ENCODE assay signal across 8 mouse cellular contexts in the genomic region with DNA sequence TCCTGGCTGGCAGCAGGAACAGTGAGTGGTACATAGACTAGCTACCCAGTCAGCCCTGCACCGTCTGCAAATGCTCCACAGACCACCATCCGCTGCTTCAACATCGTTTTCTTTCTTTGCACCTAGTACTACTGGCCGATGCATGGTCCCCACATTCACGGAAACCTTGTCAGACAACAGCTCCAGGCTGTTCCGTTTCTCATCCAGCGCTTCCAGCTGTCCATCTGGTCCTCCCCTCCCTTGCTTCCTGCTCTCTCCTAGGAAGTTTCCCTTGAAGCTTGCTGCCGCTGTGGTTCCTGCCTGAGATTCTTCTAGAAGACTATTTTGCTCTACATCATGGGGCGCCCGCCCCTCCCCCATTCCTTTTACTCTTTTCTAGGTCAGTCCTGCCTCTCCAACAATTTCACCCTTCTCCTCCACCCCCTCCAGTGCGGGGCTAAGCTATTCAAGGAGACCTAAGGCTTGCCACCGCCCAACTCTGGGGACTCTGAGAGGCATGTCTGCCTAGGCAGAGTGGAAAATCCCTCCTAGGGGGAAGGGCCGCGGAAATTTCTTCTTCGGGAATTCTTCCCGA. TPM values are rescaled to one million over a fixed set of nuclear protein-coding genes. Genes with fewer than 3 reads are reported as not detected.
DNase-seq lines count a peak whose midpoint lies in the region; ATAC-seq and TF ChIP-seq lines count a peak whose summit lies in the region.

No protein-coding gene starts in this region.

- H3K27ac ChIP-seq in embryonic facial prominence, embryonic 12.5 days = peak overlapping the region; percentile 77
- H3K27ac ChIP-seq in heart, embryonic 12.5 days (ENCODE audit: poor library complexity, severe bottlenecking) = peak overlapping the region; percentile 82
- H3K27ac ChIP-seq in kidney, embryonic 16.5 days (ENCODE audit: low read length) = peak overlapping the region; percentile 75
- H3K27ac ChIP-seq in liver, embryonic 14.5 days = no peak overlapping the region
- H3K27ac ChIP-seq in neural tube, embryonic 15.5 days (replicated peaks) = peak overlapping the region; percentile 73

- H3K27me3 ChIP-seq in E14TG2a.4 (ENCODE audit: insufficient read depth, low read length) = peaks cover 51% of the 10 kb centered on the region
- no peaks in the 10 kb centered on the region for H3K27me3 ChIP-seq in embryonic facial prominence, embryonic 12.5 days
- no peaks in the 10 kb centered on the region for H3K27me3 ChIP-seq in heart, embryonic 12.5 days (replicated peaks)
- no peaks in the 10 kb centered on the region for H3K27me3 ChIP-seq in kidney, embryonic 16.5 days (ENCODE audit: insufficient read depth, low read length)
- peaks cover 6% of the 10 kb centered on the region; the same call in 1 of the 2 replicates for H3K27me3 ChIP-seq in liver, embryonic 14.5 days (ENCODE audit: control insufficient read depth, insufficient read depth, low read length)
- no peaks in the 10 kb centered on the region for H3K27me3 ChIP-seq in neural tube, embryonic 15.5 days (replicated peaks)

- peak; percentile 57 for DNase-seq in adrenal gland, adult 8-10 months
- DNase-seq in liver, embryonic 14.5 days (ENCODE audit: low read depth in 3 of 3, low spot score in 3 of 3) = no peak
- DNase-seq in yolk sac, embryonic 10.5 days (ENCODE audit: low spot score) = no peak

- TF ChIP-seq EP300 in liver, embryonic 14.5 days (IDR thresholded peaks at IDR 0.05; ENCODE audit: low read depth) = no peak

- H3K4me3 ChIP-seq in E14TG2a.4 (replicated peaks; ENCODE audit: low read length) = peak overlapping the region; percentile 63
- peak overlapping the region; percentile 19 for H3K4me3 ChIP-seq in embryonic facial prominence, embryonic 12.5 days
- peak overlapping the region; percentile 35 for H3K4me3 ChIP-seq in heart, embryonic 12.5 days
- H3K4me3 ChIP-seq in kidney, embryonic 16.5 days (ENCODE audit: low read length) = peak overlapping the region; percentile 35
- no peak overlapping the region for H3K4me3 ChIP-seq in liver, embryonic 14.5 days (ENCODE audit: insufficient read depth in 1 of 2, low read depth in 2 of 2, low read length in 2 of 2)
- H3K4me3 ChIP-seq in neural tube, embryonic 15.5 days (replicated peaks) = peak overlapping the region; percentile 23

- no peaks in the 10 kb centered on the region for H3K9me3 ChIP-seq in E14TG2a.4 (ENCODE audit: low read length)
- no peaks in the 10 kb centered on the region for H3K9me3 ChIP-seq in embryonic facial prominence, embryonic 12.5 days
- H3K9me3 ChIP-seq in heart, embryonic 12.5 days (replicated peaks) = no peaks in the 10 kb centered on the region
- H3K9me3 ChIP-seq in kidney, embryonic 16.5 days (ENCODE audit: low read length) = no peaks in the 10 kb centered on the region
- no peaks in the 10 kb centered on the region for H3K9me3 ChIP-seq in liver, embryonic 14.5 days (ENCODE audit: control insufficient read depth, low read length)
- H3K9me3 ChIP-seq in neural tube, embryonic 15.5 days (replicated peaks) = no peaks in the 10 kb centered on the region

- peaks cover 41% of the 10 kb centered on the region for H3K4me1 ChIP-seq in E14TG2a.4 (replicated peaks; ENCODE audit: low read depth, low read length)
- peaks cover 18% of the 10 kb centered on the region for H3K4me1 ChIP-seq in embryonic facial prominence, embryonic 12.5 days
- peaks cover 21% of the 10 kb centered on the region for H3K4me1 ChIP-seq in heart, embryonic 12.5 days (replicated peaks)
- H3K4me1 ChIP-seq in kidney, embryonic 16.5 days (ENCODE audit: insufficient read depth, low read length) = peaks cover 21% of the 10 kb centered on the region
- peaks cover 0 to 6% of the 10 kb centered on the region in 2 experiments; a peak in 2 of 4 replicates for H3K4me1 ChIP-seq in liver, embryonic 14.5 days (replicated peaks; ENCODE audit: control insufficient read depth in 2 of 2, insufficient read depth in 2 of 2, low read length in 1 of 2)
- H3K4me1 ChIP-seq in neural tube, embryonic 15.5 days = peaks cover 19% of the 10 kb centered on the region

- no peaks in the 10 kb centered on the region for H3K36me3 ChIP-seq in E14TG2a.4 (ENCODE audit: insufficient read depth, low read length)
- H3K36me3 ChIP-seq in embryonic facial prominence, embryonic 12.5 days = no peaks in the 10 kb centered on the region
- no peaks in the 10 kb centered on the region for H3K36me3 ChIP-seq in heart, embryonic 12.5 days
- no peaks in the 10 kb centered on the region for H3K36me3 ChIP-seq in kidney, embryonic 16.5 days (ENCODE audit: insufficient read depth, low read length)
- H3K36me3 ChIP-seq in liver, embryonic 14.5 days (replicated peaks; ENCODE audit: control insufficient read depth, insufficient read depth, low read depth) = no peaks in the 10 kb centered on the region
- no peaks in the 10 kb centered on the region for H3K36me3 ChIP-seq in neural tube, embryonic 15.5 days

- peak overlapping the region; percentile 50 for H3K4me2 ChIP-seq in embryonic facial prominence, embryonic 12.5 days (replicated peaks)
- H3K4me2 ChIP-seq in heart, embryonic 12.5 days = peak overlapping the region; percentile 71
- H3K4me2 ChIP-seq in kidney, embryonic 16.5 days (replicated peaks; ENCODE audit: low read depth, low read length) = peak overlapping the region; percentile 70
- H3K4me2 ChIP-seq in liver, embryonic 14.5 days (ENCODE audit: low read depth) = peak overlapping the region; percentile 20
- H3K4me2 ChIP-seq in neural tube, embryonic 15.5 days = peak overlapping the region; percentile 57

- ATAC-seq in embryonic facial prominence, embryonic 12.5 days (ENCODE audit: insufficient number of reproducible peaks, insufficient read depth, low FRiP score, low TSS enrichment) = peak; percentile 57
- ATAC-seq in heart, embryonic 12.5 days (ENCODE audit: insufficient number of reproducible peaks, low FRiP score) = peak; percentile 47; the same call in 1 of the 2 replicates
- ATAC-seq in kidney, embryonic 16.5 days (ENCODE audit: low FRiP score, low TSS enrichment) = peak; percentile 68
- no peak; the same call in 1 of the 2 replicates for ATAC-seq in liver, embryonic 14.5 days (ENCODE audit: insufficient read depth)
- ATAC-seq in neural tube, embryonic 15.5 days (ENCODE audit: low FRiP score) = peak; percentile 72

- 2% methylated on average over 16 of the region's 16 CpGs for WGBS in embryonic facial prominence, embryonic 12.5 days
- under 1% methylated on average over 16 of the region's 16 CpGs for WGBS in heart, embryonic 12.5 days
- WGBS in kidney, embryonic 16.5 days = 2% methylated on average over 16 of the region's 16 CpGs
- 6% methylated on average over 16 of the region's 16 CpGs for WGBS in liver, embryonic 14.5 days (ENCODE audit: insufficient replicate concordance)
- 2% methylated on average over 16 of the region's 16 CpGs for WGBS in neural tube, embryonic 15.5 days

- peak overlapping the region; percentile 42 for H3K9ac ChIP-seq in embryonic facial prominence, embryonic 12.5 days
- H3K9ac ChIP-seq in heart, embryonic 12.5 days = peak overlapping the region; percentile 36
- H3K9ac ChIP-seq in kidney, embryonic 16.5 days (replicated peaks; ENCODE audit: low read length) = peak overlapping the region; percentile 59
- H3K9ac ChIP-seq in liver, embryonic 14.5 days (replicated peaks) = no peak overlapping the region
- peak overlapping the region; percentile 38 for H3K9ac ChIP-seq in neural tube, embryonic 15.5 days (replicated peaks)

- TF ChIP-seq CTCF in E14TG2a.4 (conservative IDR thresholded peaks at IDR 0.05; ENCODE audit: low read length) = no peak
- TF ChIP-seq CTCF in liver, embryonic 14.5 days (IDR thresholded peaks at IDR 0.05; ENCODE audit: low read depth) = no peak

RNA-seq across cellular contexts. Expression of a gene that starts 8.7 kb away (rescaled TPM):
- total RNA-seq in adrenal gland, adult 8-10 months (2022) = 10 to 100 TPM; 27.9 to 91.5 (median 34.7) TPM
- 81.2 and 92.3 TPM in 2 replicates for polyA plus RNA-seq in embryonic facial prominence, embryonic 12.5 days (2016; fragmentation: Nextera tagmentation; extraction: Ambion mirVana)
- polyA plus RNA-seq in heart, embryonic 12.5 days (2016; fragmentation: Nextera tagmentation; extraction: Ambion mirVana) = 23.9 and 25.7 TPM in 2 replicates
- 30.6 and 31.9 TPM in 2 replicates for polyA plus RNA-seq in kidney, embryonic 16.5 days (2015; fragmentation: Nextera tagmentation; extraction: Ambion mirVana)
- 2.5 and 3.3 TPM in 2 replicates for polyA plus RNA-seq in liver, embryonic 14.5 days (2012; rRNA removed)
- 0.20 and 0.39 TPM in 2 replicates for polyA plus RNA-seq in liver, embryonic 14.5 days (2014; fragmentation: Nextera tagmentation; extraction: Ambion mirVana)
- 80.8 and 91.6 TPM in 2 replicates for polyA plus RNA-seq in neural tube, embryonic 15.5 days (2015; fragmentation: Nextera tagmentation; extraction: Ambion mirVana)

RNA-seq across cellular contexts. Expression of a gene that starts 59.7 kb away (rescaled TPM):
- total RNA-seq in adrenal gland, adult 8-10 months (2022) = 10 to 100 TPM; 32.6 to 37.8 (median 35.5) TPM
- polyA plus RNA-seq in embryonic facial prominence, embryonic 12.5 days (2016; fragmentation: Nextera tagmentation; extraction: Ambion mirVana) = 41.8 and 41.9 TPM in 2 replicates
- 33.2 and 33.8 TPM in 2 replicates for polyA plus RNA-seq in heart, embryonic 12.5 days (2016; fragmentation: Nextera tagmentation; extraction: Ambion mirVana)
- 56.3 and 58.0 TPM in 2 replicates for polyA plus RNA-seq in kidney, embryonic 16.5 days (2015; fragmentation: Nextera tagmentation; extraction: Ambion mirVana)
- 6.7 and 10.7 TPM in 2 replicates for polyA plus RNA-seq in liver, embryonic 14.5 days (2012; rRNA removed)
- polyA plus RNA-seq in liver, embryonic 14.5 days (2014; fragmentation: Nextera tagmentation; extraction: Ambion mirVana) = 15.7 and 16.8 TPM in 2 replicates
- polyA plus RNA-seq in neural tube, embryonic 15.5 days (2015; fragmentation: Nextera tagmentation; extraction: Ambion mirVana) = 45.4 and 47.3 TPM in 2 replicates

Comparison
In these comparisons a context has a peak if more than half of its experiments do, and no peak if none do; other contexts are left out.
1. H3K4me3 ChIP-seq: peak in E14TG2a.4 (single experiment), embryonic facial prominence, embryonic 12.5 days (single experiment), heart, embryonic 12.5 days (single experiment), kidney, embryonic 16.5 days (single experiment) and neural tube, embryonic 15.5 days (single experiment); none in liver, embryonic 14.5 days (0 of 2).
2. H3K4me2 ChIP-seq: peak in every context shown above with its lines; median percentile 71 in heart, embryonic 12.5 days; 70 in kidney, embryonic 16.5 days; 57 in neural tube, embryonic 15.5 days; 50 in embryonic facial prominence, embryonic 12.5 days; 20 in liver, embryonic 14.5 days.